Mouse (Mus musculus) cerebellum, adult 2 months (tissue): ENCODE results near the gene Nxnl1.

ENCODE experiments used
- CTCF ChIP-seq: fragments of 200-500 bp; IDR thresholded peaks from 2 replicates; pipeline ENCODE4 v1.5.1; 2011; ENCODE audit warnings: low read depth, mild to moderate bottlenecking, control low read depth, low read length, moderate library complexity, borderline replicate concordance; ENCODE audit not compliant: insufficient read depth
- POLR2A ChIP-seq: fragments of 200-500 bp; IDR thresholded peaks from 2 replicates; pipeline ENCODE4 v1.6.1; 2011; ENCODE audit warnings: low read length, control low read depth, borderline replicate concordance; ENCODE audit not compliant: insufficient read depth

GRCm38 (mm10) chr8:71528362-71529073 is 37.9 kb downstream of the Nxnl1 start:
- no peak for TF ChIP-seq POLR2A
- TF ChIP-seq CTCF, result no peak
